Mouse (Mus musculus): ENCODE measurements around the gene Tead2.
A peak's percentile ranks its signal among the peaks of the same experiment; 100 is the strongest.

- TF ChIP-seq EP300 (optimal IDR thresholded peaks at IDR 0.05) (no peak), CTCF (IDR thresholded peaks at IDR 0.05; ENCODE audit: low read depth) (peak; percentile 48)
Measured at GRCm38 (mm10) chr7:45172974-45173373, 42.6 kb upstream of the Tead2 start.

Data from stomach, postnatal 0 days (tissue).